Mouse (Mus musculus) regulatory T cell (primary cell): Measurements from ENCODE around the gene Akt3.

Source experiments
- in situ Hi-C: fragments of 300-600 bp; cut with MboI, MseI; formaldehyde crosslinking; loops from one replicate; pipeline ENCODE4 v1.15.1; 2025; ENCODE audit warnings: high pct_unique_total_duplicates

The Akt3 gene

GRCm38 (mm10) chr1:176986275-176986674 is 271.7 kb downstream of the Akt3 start:
- in situ Hi-C loops: no loop called here

GRCm38 (mm10) chr1:176985691-176986090 is 272.3 kb downstream of the Akt3 start:
- in situ Hi-C loops: no loop called here

- in situ Hi-C loops: no loop called here
These were observed 275.3 kb downstream of the Akt3 start for GRCm38 (mm10) chr1:176982671-176983070.

- in situ Hi-C loops: no loop called here
These were observed 276.5 kb downstream of the Akt3 start for GRCm38 (mm10) chr1:176981511-176981910.

GRCm38 (mm10) chr1:176980801-176981400 is 277.1 kb downstream of the Akt3 start:
- in situ Hi-C loops: no loop called here

GRCm38 (mm10) chr1:176980140-176980539 is 277.9 kb downstream of the Akt3 start:
- in situ Hi-C loops: no loop called here

- in situ Hi-C loops: no loop called here
These were observed 278.8 kb downstream of the Akt3 start for GRCm38 (mm10) chr1:176979235-176979634.

GRCm38 (mm10) chr1:176973356-176974088 is 284.5 kb downstream of the Akt3 start:
- in situ Hi-C loops: no loop called here

GRCm38 (mm10) chr1:176971479-176971797 is 286.6 kb downstream of the Akt3 start:
- in situ Hi-C loops: no loop called here

- in situ Hi-C loops: no loop called here
These were observed 287.1 kb downstream of the Akt3 start for GRCm38 (mm10) chr1:176970635-176971478.
